Mouse (Mus musculus): Measurements from ENCODE around the gene Alcam.

- no peak for TF ChIP-seq CTCF (IDR thresholded peaks at IDR 0.05)
- TF ChIP-seq EP300 (IDR thresholded peaks at IDR 0.05) = no peak
Measured at GRCm38 (mm10) chr16:52473089-52473488, 19.2 kb upstream of the Alcam start.

Data from lung, postnatal 0 days (tissue).